Mouse (Mus musculus) ovary, postnatal 10 days (tissue): ENCODE measurements around the gene Zfp704.

Experiments
- DNase-seq: peaks from one replicate; pipeline ENCODE4 v3.0.0; 2022; ENCODE audit warnings: low spot score

Zfp704 gene

DNA sequence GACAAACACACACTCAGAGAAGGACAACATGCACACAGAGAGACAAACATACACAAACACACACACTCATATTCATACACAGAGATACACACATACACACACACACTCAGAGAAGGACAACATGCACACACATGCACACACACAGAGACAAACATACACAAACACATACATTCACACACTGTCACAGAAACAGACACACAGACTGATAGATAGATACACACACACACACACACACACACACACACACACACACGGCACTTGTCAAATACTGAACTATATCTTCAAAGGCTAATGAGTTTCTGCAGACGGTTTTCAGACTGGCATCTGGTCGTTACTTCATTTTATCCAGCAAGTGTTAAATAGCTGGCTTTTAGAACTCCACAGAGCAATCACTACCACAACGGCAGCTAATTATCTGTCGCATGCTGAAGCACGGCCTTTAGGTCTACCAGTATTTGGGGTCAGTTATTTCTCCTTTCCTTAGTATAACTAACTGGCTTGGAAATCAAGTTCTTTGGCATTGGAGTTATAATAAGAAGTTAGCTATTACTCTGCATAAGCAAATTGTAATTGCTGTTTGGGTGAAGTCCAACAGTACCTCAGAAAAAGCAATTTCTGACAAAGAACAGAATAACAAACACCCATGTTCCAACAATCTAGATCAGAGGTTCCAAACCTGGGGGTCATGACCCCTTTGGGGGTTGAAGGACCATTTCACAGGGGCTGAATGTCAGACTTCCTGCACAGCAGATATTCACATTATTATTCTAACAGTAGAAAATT lies 51.9 kb downstream of the Zfp704 start:
- no peak for DNase-seq

DNA sequence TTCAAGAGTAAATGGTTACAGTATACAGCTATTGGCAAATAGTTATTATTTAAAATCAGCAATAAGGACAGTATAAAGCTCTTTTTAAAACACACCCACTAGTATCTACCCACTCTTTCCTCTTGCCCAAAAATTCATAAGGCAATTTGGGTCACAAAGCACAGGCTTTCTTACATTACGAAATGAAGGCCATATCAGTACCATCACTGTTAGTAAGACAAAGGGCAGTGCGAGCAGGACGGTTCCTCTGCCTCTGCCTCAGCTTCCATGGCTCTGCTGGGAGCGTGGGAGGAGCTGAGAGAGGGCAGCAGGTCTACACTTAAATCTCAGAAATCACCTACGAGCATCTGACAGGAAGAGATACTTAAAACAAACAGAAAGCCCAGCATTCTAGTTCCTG lies 53.7 kb downstream of the Zfp704 start:
- DNase-seq, result no peak

- DNase-seq, result no peak
Observed at GRCm38 (mm10) chr3:9554916-9555315, 55.0 kb downstream of the Zfp704 start.

GRCm38 (mm10) chr3:9552332-9552731 lies 57.6 kb downstream of the Zfp704 start:
- DNase-seq, result no peak

DNA sequence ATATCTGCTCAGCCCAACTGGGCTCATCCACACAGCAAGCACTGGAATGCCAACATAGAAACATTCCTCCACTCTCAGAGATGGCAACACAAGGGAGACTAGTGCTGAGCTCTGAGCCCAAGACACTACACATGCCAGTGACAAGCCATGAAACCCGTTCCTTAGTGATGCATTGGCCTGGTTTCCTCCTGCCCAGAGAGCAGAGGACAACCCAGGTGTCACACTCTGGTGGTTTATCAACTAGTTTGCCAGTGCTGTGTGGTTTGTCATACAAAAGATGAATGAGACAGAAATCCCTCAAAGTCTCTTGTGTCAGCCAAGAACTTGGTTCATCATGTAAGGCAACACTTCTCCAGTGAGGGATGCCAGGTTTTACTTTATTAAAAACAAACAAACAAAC lies 59.0 kb downstream of the Zfp704 start:
- no peak for DNase-seq

DNA sequence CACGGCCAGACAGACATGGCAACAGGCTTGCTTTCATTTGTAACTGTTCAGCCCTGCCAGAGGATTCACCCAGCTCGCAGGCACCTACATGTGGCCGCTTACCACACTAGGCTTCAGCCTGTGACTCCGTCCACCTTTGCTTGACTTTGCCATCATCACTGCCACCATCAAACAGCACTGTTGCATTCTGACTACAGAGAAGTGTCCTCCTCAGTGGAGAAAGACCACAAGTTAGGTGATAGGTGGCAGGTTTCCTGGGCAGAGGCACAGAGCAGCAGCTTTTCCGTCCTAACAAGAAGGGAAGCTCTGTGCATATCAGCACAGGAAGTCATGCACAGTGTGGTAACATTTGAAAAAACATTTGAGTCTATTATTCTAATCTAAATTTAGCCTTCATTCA lies 60.1 kb downstream of the Zfp704 start:
- DNase-seq, result no peak

DNA sequence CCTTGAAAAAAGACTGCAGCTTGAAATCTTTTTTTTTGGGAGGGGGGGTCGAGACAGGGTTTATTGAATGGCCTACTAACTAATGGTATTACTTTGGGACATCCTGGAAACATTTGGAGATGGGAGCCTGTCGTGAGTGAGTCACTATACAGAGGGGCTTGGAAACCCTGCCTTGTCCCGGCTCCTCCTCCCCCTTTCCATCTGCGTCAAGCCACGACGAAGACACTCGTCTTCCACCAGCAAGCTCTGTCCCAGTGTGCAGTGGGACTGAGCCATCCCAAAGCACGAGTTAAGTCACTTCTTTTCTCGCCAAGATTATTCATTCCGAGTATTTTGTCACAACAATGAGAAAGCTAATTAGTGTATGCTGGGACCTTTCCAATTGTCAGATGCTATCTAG lies 61.7 kb downstream of the Zfp704 start:
- DNase-seq, result no peak

DNA sequence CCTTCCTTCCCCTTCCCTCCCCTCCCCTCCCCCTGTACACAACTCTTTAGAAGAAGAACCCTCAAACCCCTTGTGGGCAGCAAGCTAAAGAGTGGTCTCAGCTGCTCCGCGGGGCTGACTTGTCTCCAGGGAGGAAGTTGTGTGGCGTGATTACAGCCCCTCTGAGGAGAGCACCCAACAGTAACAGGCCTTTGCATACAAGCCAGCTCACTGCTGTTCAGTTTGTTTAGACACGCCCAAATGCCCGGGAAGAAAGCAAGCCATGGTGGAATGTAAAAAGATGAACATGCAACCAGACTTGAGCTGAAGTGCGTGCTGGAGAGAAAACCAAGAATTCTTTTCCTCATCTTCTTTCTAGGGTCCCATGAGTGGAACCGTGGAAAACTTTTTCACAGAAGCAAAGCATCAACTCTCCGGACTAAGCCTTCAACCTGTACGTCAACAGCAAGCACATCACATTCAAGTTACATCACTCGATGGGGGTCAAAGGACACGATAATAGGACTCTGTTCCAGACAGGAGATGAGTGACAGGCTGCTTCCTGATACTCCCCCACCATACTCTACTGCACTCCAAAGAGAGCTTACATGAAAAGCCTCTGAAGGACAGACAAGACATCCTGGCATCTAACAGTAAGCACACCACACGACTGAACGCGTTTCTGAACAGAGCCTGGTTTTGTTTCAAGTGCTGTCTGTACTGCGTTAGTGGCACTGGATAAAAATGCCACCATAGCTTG lies 62.8 kb downstream of the Zfp704 start:
- DNase-seq, result no peak

- no peak for DNase-seq
Observed at GRCm38 (mm10) chr3:9544421-9544820, 65.5 kb downstream of the Zfp704 start.

- no peak for DNase-seq
Observed at GRCm38 (mm10) chr3:9543916-9544315, 66.0 kb downstream of the Zfp704 start.

GRCm38 (mm10) chr3:9543463-9543862 lies 66.4 kb downstream of the Zfp704 start:
- no peak for DNase-seq

DNA sequence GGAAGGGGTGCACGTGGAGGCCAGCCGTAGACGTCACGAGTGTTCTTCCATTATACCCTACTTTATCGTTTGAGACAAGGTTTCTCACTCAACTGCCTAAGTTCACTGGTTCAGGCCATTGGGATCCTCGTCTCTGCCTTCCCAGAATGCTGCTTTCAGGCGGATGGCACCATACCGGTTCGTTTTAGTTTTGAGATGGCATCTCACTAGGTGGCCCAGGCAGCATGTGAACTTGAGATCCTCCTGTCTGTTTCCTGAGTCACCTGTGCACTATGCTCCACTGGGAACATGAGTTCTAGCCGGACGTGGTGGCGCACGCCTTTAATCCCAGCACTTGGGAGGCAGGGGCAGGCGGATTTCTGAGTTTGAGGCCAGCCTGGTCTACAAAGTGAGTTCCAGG lies 68.3 kb downstream of the Zfp704 start:
- DNase-seq, result no peak

DNA sequence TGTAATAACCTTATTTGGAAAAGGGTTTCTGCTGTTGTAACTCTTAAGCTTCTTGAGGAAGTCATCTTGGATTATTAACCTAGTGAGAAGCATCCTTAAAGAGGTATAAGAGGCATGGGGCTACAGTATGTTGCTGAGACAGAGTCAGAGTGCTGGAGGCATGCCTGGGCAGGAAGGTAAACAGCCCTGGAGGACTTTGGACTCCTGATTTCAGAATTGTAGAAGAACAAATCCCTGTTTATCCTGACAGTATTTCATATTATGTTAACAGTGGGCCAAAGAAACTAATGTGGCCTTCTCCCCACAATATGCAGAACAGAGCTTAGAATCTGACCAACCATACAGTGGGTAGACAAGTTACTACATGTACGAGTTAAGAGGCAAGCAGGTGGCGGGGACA lies 71.4 kb downstream of the Zfp704 start:
- no peak for DNase-seq

DNA sequence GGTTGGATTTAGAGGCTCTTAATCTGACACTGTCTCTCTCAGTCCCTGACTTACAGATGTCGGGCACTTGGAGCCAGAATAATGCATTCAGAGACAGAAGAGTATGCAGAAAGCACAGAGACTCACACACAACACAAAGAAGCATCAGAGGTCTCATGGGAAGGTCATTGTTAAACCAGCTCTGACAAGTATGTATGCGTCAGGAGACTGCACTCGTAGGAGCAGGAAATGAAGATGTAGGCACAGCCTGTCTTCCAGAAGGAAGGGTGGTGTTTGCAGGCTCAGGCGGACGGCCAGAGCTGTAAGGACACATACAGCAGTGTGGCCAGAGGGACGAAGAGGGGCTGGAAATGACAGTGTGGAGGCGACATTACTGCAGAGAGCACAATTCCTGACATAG lies 72.0 kb downstream of the Zfp704 start:
- DNase-seq, result no peak

DNA sequence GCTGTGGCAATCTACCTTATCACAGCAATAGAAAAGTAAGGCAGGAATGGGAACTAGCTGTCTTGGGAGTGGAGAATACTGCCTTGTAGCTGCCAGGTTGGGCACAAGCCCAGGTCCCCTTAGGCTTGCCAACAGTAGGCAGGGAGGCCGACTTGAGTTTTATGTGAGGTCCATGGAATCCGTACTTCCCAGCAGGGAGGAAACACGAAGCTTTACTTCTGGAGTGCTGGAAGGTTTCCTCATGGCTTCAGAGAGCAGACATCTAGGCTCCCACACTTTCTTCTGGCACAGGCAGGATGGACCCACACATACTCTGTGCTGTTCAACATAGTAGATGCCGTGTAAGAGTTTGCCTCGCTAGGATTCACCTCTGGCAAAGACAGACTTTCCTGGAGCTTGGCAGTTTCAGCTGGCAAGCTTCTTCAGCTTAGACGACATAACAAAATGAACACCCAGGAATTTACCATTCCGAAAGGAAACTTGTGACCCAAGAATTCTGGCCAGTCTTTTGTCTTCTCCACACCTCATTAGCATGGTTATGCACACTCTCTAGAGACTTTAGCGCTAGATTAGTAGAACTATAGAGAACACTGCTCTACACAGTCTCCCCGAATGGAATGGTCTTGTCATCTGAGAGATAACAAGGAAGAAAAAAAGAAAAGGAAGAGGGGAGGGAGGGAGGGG lies 79.6 kb downstream of the Zfp704 start:
- no peak for DNase-seq

DNA sequence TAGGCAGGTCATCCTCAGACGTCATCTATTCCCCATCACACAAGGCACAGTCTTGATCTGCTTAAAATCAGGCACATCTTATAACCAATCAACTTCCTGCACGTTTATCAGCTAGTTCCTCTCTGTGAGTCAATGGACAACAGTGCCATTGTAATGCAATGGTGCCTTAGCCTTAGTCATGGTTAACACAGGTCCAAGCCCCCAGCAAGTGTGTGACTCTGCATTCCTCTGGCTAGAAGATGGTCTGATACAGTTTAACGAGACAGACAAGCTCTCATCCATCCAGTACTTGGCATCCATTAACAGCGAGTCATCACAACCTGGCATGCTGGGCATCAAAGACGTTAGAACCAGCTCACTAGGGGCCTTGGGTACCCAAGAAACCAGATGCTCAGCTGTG lies 85.5 kb downstream of the Zfp704 start:
- DNase-seq, result no peak

DNA sequence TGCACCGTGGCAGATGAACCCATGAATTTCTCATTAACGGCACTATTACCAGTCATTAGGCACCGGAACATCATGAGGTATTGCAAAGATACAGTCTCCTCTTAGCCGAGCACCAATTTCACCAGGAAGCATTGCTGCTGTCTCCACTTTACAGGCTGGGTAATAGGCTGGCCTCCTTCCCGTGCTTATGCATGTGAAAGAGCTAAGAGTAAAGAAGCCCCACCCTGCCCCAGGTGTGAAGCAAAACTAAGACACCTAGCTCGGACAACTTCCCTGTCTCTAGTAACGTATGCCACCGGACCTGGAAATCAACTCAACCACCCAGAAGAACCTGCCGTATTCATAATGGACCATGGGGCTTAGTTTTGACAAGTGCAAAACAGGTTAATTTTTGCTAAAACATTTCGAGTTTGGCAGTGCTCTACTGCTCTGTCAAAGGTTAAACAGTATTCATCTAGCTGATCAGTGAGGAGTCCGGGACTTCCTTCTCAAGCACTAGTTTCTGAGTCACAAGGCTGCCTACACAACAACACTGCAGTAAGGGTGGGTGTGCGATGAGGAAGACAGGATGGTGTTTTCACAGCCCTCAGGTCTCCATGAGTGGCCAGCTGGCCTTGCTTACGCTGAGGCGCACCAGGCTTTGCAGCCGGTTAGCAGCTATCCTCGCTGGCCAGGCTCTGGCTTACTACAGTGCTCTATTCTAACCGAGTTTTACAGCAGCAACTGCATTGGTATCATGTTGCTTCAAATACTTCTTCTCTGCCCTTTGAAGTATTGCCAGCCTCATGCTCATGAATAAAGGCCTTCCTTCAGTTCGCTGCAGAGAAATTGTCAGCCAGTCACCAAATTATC lies 86.6 kb downstream of the Zfp704 start:
- DNase-seq, result no peak

GRCm38 (mm10) chr3:9522009-9522408 lies 87.9 kb downstream of the Zfp704 start:
- no peak for DNase-seq

GRCm38 (mm10) chr3:9520728-9521054 lies 89.2 kb downstream of the Zfp704 start:
- DNase-seq, result no peak

GRCm38 (mm10) chr3:9520051-9520727 lies 89.7 kb downstream of the Zfp704 start:
- DNase-seq, result no peak

- DNase-seq, result no peak
Observed at GRCm38 (mm10) chr3:9519491-9519890, 90.4 kb downstream of the Zfp704 start.

DNA sequence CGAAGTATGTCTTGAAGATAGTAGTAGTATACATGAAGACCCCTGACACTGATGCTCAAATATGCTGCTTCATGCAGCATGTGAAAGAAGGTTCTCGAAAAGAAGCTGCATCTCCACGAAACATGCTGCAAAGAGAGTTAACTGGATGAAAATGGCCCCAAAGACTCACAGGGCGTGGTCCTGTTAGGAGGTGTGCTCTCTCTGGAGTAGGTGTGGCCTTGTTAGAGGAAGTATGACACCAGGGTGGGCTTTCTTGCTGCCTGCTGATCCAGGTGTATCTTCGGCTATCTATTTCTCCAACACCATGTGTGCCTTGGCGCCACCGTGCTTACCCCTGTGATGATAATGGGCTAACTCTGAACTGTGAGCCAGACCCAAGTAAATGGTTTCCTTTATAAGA lies 90.9 kb downstream of the Zfp704 start:
- DNase-seq, result no peak
